Mouse (Mus musculus) midbrain, embryonic 13.5 days (tissue): ENCODE results near the gene Alox5. TPM values are rescaled to one million over a fixed set of nuclear protein-coding genes. Genes with fewer than 3 reads are reported as not detected.

Source experiments
- ATAC-seq: fragments of 200-750 bp; cut with Nextera tagmentation; 2 replicates; pipeline ENCODE4 v1.8.0; 2017; ENCODE audit warnings: mild to moderate bottlenecking, moderate TSS enrichment, moderate library complexity
- H3K27ac ChIP-seq: fragments of 300-500 bp; sonication (generic); 2 replicates; pipeline ENCODE4 v1.5.1; 2015; ENCODE audit warnings: inconsistent platforms, mild to moderate bottlenecking, moderate library complexity
- H3K27me3 ChIP-seq: fragments of 300-500 bp; sonication (generic); 2 replicates; pipeline ENCODE4 v1.6.1; 2015; ENCODE audit warnings: mild to moderate bottlenecking, inconsistent platforms
- H3K36me3 ChIP-seq: fragments of 300-500 bp; sonication (generic); 2 replicates; pipeline ENCODE4 v1.6.1; 2015; ENCODE audit warnings: mild to moderate bottlenecking, inconsistent platforms
- H3K4me1 ChIP-seq: fragments of 300-500 bp; sonication (generic); replicated peaks from 2 replicates; pipeline ENCODE4 v1.6.1; 2015; ENCODE audit warnings: inconsistent platforms
- H3K4me2 ChIP-seq: fragments of 300-500 bp; sonication (generic); replicated peaks from 2 replicates; pipeline ENCODE4 v1.6.1; 2015; ENCODE audit warnings: moderate library complexity, mild to moderate bottlenecking, inconsistent platforms
- H3K4me3 ChIP-seq: fragments of 300-500 bp; sonication (generic); replicated peaks from 2 replicates; pipeline ENCODE4 v1.5.1; 2015; ENCODE audit warnings: mild to moderate bottlenecking, inconsistent platforms
- H3K9ac ChIP-seq: fragments of 300-500 bp; sonication (generic); replicated peaks from 2 replicates; pipeline ENCODE4 v1.6.1; 2015; ENCODE audit warnings: mild to moderate bottlenecking, inconsistent platforms
- H3K9me3 ChIP-seq: fragments of 300-500 bp; sonication (generic); 2 replicates; pipeline ENCODE4 v1.6.1; 2016; ENCODE audit warnings: mild to moderate bottlenecking, inconsistent platforms
- WGBS: fragments of 180-500 bp; shearing (Covaris S2); methylation state at CpG from one replicate; pipeline ENCODE4 v1.1.7; 2015; 5-methylcytosine and 5-hydroxymethylcytosine counted together
- polyA plus RNA-seq: library from polyadenylated mRNA; unstranded; fragments of >200 nt; fragmentation: Nextera tagmentation; extraction: Ambion mirVana; gene quantifications from 2 replicates; pipeline ENCODE4 v1.2.1, GENCODE M21; 2015

The Alox5 gene
- polyA plus RNA-seq, 1 experiment from 2014 or later = 0.58 TPM

- no peak overlapping the region for H3K27ac ChIP-seq
- no peaks in the 10 kb centered on the region for H3K9me3 ChIP-seq
- H3K9ac ChIP-seq = no peak overlapping the region
- 91% methylated on average over 6 of the region's 6 CpGs for WGBS
- peaks cover 5% of the 10 kb centered on the region; the same call in 1 of the 2 replicates for H3K4me1 ChIP-seq
- no peaks in the 10 kb centered on the region for H3K27me3 ChIP-seq
- H3K4me3 ChIP-seq = no peak overlapping the region
- no peak overlapping the region for H3K4me2 ChIP-seq
- ATAC-seq = no peak
- peaks cover 16% of the 10 kb centered on the region; the same call in 1 of the 2 replicates for H3K36me3 ChIP-seq
Observed at GRCm38 (mm10) chr6:116416000-116416552, 44.9 kb downstream of the Alox5 start.

- no peak overlapping the region for H3K4me3 ChIP-seq
- H3K9me3 ChIP-seq = no peaks in the 10 kb centered on the region
- 88% methylated on average over 12 of the region's 12 CpGs for WGBS
- no peak overlapping the region for H3K27ac ChIP-seq
- peaks cover 5% of the 10 kb centered on the region; the same call in 1 of the 2 replicates for H3K4me1 ChIP-seq
- H3K36me3 ChIP-seq = peaks cover 25% of the 10 kb centered on the region
- H3K4me2 ChIP-seq = no peak overlapping the region
- no peak for ATAC-seq
- no peaks in the 10 kb centered on the region for H3K27me3 ChIP-seq
- no peak overlapping the region for H3K9ac ChIP-seq
Observed at GRCm38 (mm10) chr6:116415126-116415676, 45.8 kb downstream of the Alox5 start.

- peaks cover 32% of the 10 kb centered on the region for H3K36me3 ChIP-seq
- 94% methylated on average over 14 of the region's 14 CpGs for WGBS
- no peaks in the 10 kb centered on the region for H3K4me1 ChIP-seq
- no peaks in the 10 kb centered on the region for H3K9me3 ChIP-seq
- ATAC-seq = peak; percentile 10; the same call in 1 of the 2 replicates
- H3K9ac ChIP-seq = no peak overlapping the region
- no peak overlapping the region for H3K4me3 ChIP-seq
- no peak overlapping the region for H3K4me2 ChIP-seq
- no peak overlapping the region for H3K27ac ChIP-seq
- no peaks in the 10 kb centered on the region for H3K27me3 ChIP-seq
Observed at GRCm38 (mm10) chr6:116412546-116413325, 48.2 kb downstream of the Alox5 start.

- ATAC-seq = no peak
- WGBS = 78% methylated on average over 3 of the region's 3 CpGs
- Histone ChIP-seq H3K36me3 (peaks cover 39% of the 10 kb centered on the region), H3K9me3 (no peaks in the 10 kb centered on the region), H3K4me1 (no peaks in the 10 kb centered on the region), H3K4me2 (no peak overlapping the region), H3K27ac (no peak overlapping the region), H3K27me3 (no peaks in the 10 kb centered on the region), H3K9ac (no peak overlapping the region), H3K4me3 (no peak overlapping the region)
Observed at GRCm38 (mm10) chr6:116411716-116412115, 49.3 kb downstream of the Alox5 start.

GRCm38 (mm10) chr6:116410436-116410835 lies 50.5 kb downstream of the Alox5 start:
- Histone ChIP-seq H3K27me3 (no peaks in the 10 kb centered on the region), H3K4me1 (peaks cover 10% of the 10 kb centered on the region), H3K27ac (no peak overlapping the region), H3K9me3 (no peaks in the 10 kb centered on the region), H3K4me3 (no peak overlapping the region), H3K4me2 (no peak overlapping the region), H3K9ac (no peak overlapping the region), H3K36me3 (peaks cover 48% of the 10 kb centered on the region)
- ATAC-seq = no peak
- WGBS = 98% methylated on average over 10 of the region's 10 CpGs

GRCm38 (mm10) chr6:116407956-116408657 lies 52.9 kb downstream of the Alox5 start:
- Histone ChIP-seq H3K9me3 (no peaks in the 10 kb centered on the region), H3K4me3 (no peak overlapping the region), H3K36me3 (peaks cover 53% of the 10 kb centered on the region), H3K27me3 (no peaks in the 10 kb centered on the region), H3K4me2 (no peak overlapping the region), H3K9ac (no peak overlapping the region), H3K4me1 (peaks cover 25% of the 10 kb centered on the region), H3K27ac (no peak overlapping the region)
- WGBS = 92% methylated on average over 6 of the region's 6 CpGs
- ATAC-seq = no peak

- Histone ChIP-seq H3K36me3 (peaks cover 46% of the 10 kb centered on the region), H3K4me3 (no peak overlapping the region), H3K27me3 (no peaks in the 10 kb centered on the region), H3K9me3 (no peaks in the 10 kb centered on the region), H3K4me2 (no peak overlapping the region), H3K9ac (no peak overlapping the region), H3K27ac (no peak overlapping the region), H3K4me1 (peaks cover 25% of the 10 kb centered on the region)
- 86% methylated on average over 4 of the region's 4 CpGs for WGBS
- no peak for ATAC-seq
Observed at GRCm38 (mm10) chr6:116407216-116407615, 53.8 kb downstream of the Alox5 start.

GRCm38 (mm10) chr6:116406680-116407079 lies 54.3 kb downstream of the Alox5 start:
- no peak overlapping the region for H3K9ac ChIP-seq
- H3K36me3 ChIP-seq = peaks cover 48% of the 10 kb centered on the region
- no peaks in the 10 kb centered on the region for H3K9me3 ChIP-seq
- H3K4me3 ChIP-seq = no peak overlapping the region
- ATAC-seq = no peak
- H3K27ac ChIP-seq = no peak overlapping the region
- H3K27me3 ChIP-seq = no peaks in the 10 kb centered on the region
- H3K4me2 ChIP-seq = no peak overlapping the region
- peaks cover 25% of the 10 kb centered on the region for H3K4me1 ChIP-seq
- 64% methylated on average over 5 of the region's 5 CpGs for WGBS

GRCm38 (mm10) chr6:116406152-116406551 lies 54.8 kb downstream of the Alox5 start:
- H3K9ac ChIP-seq = no peak overlapping the region
- no peaks in the 10 kb centered on the region for H3K27me3 ChIP-seq
- peaks cover 25% of the 10 kb centered on the region for H3K4me1 ChIP-seq
- no peak for ATAC-seq
- H3K4me2 ChIP-seq = no peak overlapping the region
- no peak overlapping the region for H3K4me3 ChIP-seq
- no peaks in the 10 kb centered on the region for H3K9me3 ChIP-seq
- H3K27ac ChIP-seq = no peak overlapping the region
- peaks cover 49% of the 10 kb centered on the region for H3K36me3 ChIP-seq
- WGBS = 88% methylated on average over 2 of the region's 2 CpGs

GRCm38 (mm10) chr6:116405715-116406114 lies 55.3 kb downstream of the Alox5 start:
- H3K27ac ChIP-seq = peak overlapping the region; percentile 66
- peaks cover 50% of the 10 kb centered on the region for H3K36me3 ChIP-seq

GRCm38 (mm10) chr6:116405243-116405642 lies 55.7 kb downstream of the Alox5 start:
- Histone ChIP-seq H3K9ac (no peak overlapping the region), H3K4me3 (no peak overlapping the region), H3K4me2 (no peak overlapping the region), H3K27me3 (no peaks in the 10 kb centered on the region), H3K27ac (peak overlapping the region; percentile 66), H3K9me3 (no peaks in the 10 kb centered on the region), H3K4me1 (peaks cover 25% of the 10 kb centered on the region), H3K36me3 (peaks cover 46% of the 10 kb centered on the region)
- WGBS = 14% methylated on average over 9 of the region's 9 CpGs
- ATAC-seq = peak; percentile 77

More at GRCm38 (mm10) chr6:116405715-116406114, 55.3 kb downstream of the Alox5 start:
- ATAC-seq = peak; percentile 40
- Histone ChIP-seq H3K9ac (no peak overlapping the region), H3K4me3 (no peak overlapping the region), H3K27me3 (no peaks in the 10 kb centered on the region), H3K9me3 (no peaks in the 10 kb centered on the region), H3K4me1 (peaks cover 25% of the 10 kb centered on the region), H3K4me2 (no peak overlapping the region)
- WGBS = 72% methylated on average over 5 of the region's 5 CpGs

- Histone ChIP-seq H3K27ac (no peak overlapping the region), H3K4me3 (no peak overlapping the region), H3K9ac (no peak overlapping the region), H3K4me2 (no peak overlapping the region), H3K4me1 (peaks cover 41% of the 10 kb centered on the region), H3K9me3 (no peaks in the 10 kb centered on the region), H3K27me3 (no peaks in the 10 kb centered on the region), H3K36me3 (peaks cover 35% of the 10 kb centered on the region)
- 94% methylated on average over 3 of the region's 3 CpGs for WGBS
- no peak for ATAC-seq
Observed at GRCm38 (mm10) chr6:116402426-116402825, 58.6 kb downstream of the Alox5 start.
